Mouse (Mus musculus): Measurements from ENCODE around the gene Elmo1. TPM values are rescaled to one million over a fixed set of nuclear protein-coding genes. Genes with fewer than 3 reads are reported as not detected.

Elmo1 gene
- total and polyA plus RNA-seq, 3 experiments, result 5.2 to 7.6 TPM; not detected in 1

- H3K79me2 ChIP-seq (ENCODE audit: control insufficient read depth, insufficient read depth, low read length, poor library complexity), result no peaks in the 10 kb centered on the region
- H3K36me3 ChIP-seq (ENCODE audit: control insufficient read depth in 1 of 2, insufficient read depth in 2 of 2, low read length in 2 of 2), result no peaks in the 10 kb centered on the region
- H3K27me3 ChIP-seq (ENCODE audit: control insufficient read depth in 1 of 2, insufficient read depth in 2 of 2, low read length in 2 of 2), result no peaks in the 10 kb centered on the region
- no peak overlapping the region for H3K4me3 ChIP-seq (ENCODE audit: control insufficient read depth in 1 of 2, insufficient read depth in 1 of 2, low read depth in 2 of 2, low read length in 2 of 2)
- H3K4me1 ChIP-seq (ENCODE audit: control insufficient read depth in 1 of 2, insufficient read depth in 2 of 2, low read length in 2 of 2), result no peaks in the 10 kb centered on the region
- no peak overlapping the region for H3K9ac ChIP-seq (ENCODE audit: control insufficient read depth, low read depth, low read length, poor library complexity, severe bottlenecking)
- H3K27ac ChIP-seq (ENCODE audit: control insufficient read depth, low read depth, low read length), result no peak overlapping the region
- no peak for DNase-seq (ENCODE audit: low read depth, low spot score)
- no peak for TF ChIP-seq TAL1 (IDR thresholded peaks at IDR 0.05; ENCODE audit: low read length)
- H3K9me3 ChIP-seq (replicated peaks; ENCODE audit: insufficient read depth, low read length), result no peaks in the 10 kb centered on the region
Observed at GRCm38 (mm10) chr13:20072994-20073393, 17.4 kb upstream of the Elmo1 start.

DNA sequence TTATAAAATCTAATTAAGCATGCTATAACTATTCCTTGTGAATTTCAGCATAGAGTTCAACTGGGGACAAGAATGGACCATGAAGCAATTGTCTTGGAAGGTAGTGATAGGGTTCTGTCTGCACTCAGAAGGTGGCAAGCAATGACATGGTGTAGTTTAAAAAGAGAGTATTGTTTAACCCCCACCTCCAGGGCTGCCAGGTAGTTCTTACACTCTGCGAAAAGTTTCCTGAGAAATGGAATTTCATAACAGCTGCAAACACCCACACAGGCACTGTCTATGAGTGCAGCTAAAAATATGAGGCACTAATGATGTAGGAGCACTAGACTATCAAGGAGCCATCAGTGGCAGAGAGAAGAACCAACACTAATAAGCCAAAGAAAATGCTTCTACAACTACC, 13.9 kb upstream of the Elmo1 start:
- no peak overlapping the region for H3K27ac ChIP-seq (ENCODE audit: control insufficient read depth, low read depth, low read length)
- no peak overlapping the region for H3K9ac ChIP-seq (ENCODE audit: control insufficient read depth, low read depth, low read length, poor library complexity, severe bottlenecking)
- no peaks in the 10 kb centered on the region for H3K79me2 ChIP-seq (ENCODE audit: control insufficient read depth, insufficient read depth, low read length, poor library complexity)
- H3K4me1 ChIP-seq (ENCODE audit: control insufficient read depth in 1 of 2, insufficient read depth in 2 of 2, low read length in 2 of 2), result no peaks in the 10 kb centered on the region
- DNase-seq (ENCODE audit: low read depth, low spot score), result no peak
- no peak overlapping the region for H3K4me3 ChIP-seq (ENCODE audit: control insufficient read depth in 1 of 2, insufficient read depth in 1 of 2, low read depth in 2 of 2, low read length in 2 of 2)
- no peaks in the 10 kb centered on the region for H3K36me3 ChIP-seq (ENCODE audit: control insufficient read depth in 1 of 2, insufficient read depth in 2 of 2, low read length in 2 of 2)
- TF ChIP-seq TBP (IDR thresholded peaks at IDR 0.05; ENCODE audit: low read depth, low read length), result no peak
- TF ChIP-seq USF2 (IDR thresholded peaks at IDR 0.05; ENCODE audit: borderline replicate concordance in 1 of 2, insufficient read depth in 1 of 2, low read depth in 1 of 2, low read length in 2 of 2), result no peak
- TF ChIP-seq ELF1 (IDR thresholded peaks at IDR 0.05; ENCODE audit: low read depth, low read length), result no peak
- TF ChIP-seq E2F4 (IDR thresholded peaks at IDR 0.05; ENCODE audit: borderline replicate concordance, low read depth, low read length), result no peak
- no peak for TF ChIP-seq RCOR1 (IDR thresholded peaks at IDR 0.05; ENCODE audit: low read depth, low read length)
- TF ChIP-seq CHD2 (IDR thresholded peaks at IDR 0.05; ENCODE audit: low read length), result no peak
- TF ChIP-seq TAL1 (IDR thresholded peaks at IDR 0.05; ENCODE audit: low read length), result no peak
- no peak for TF ChIP-seq JUND (IDR thresholded peaks at IDR 0.05; ENCODE audit: low read depth, low read length)
- no peak for TF ChIP-seq NELFE (IDR thresholded peaks at IDR 0.05; ENCODE audit: low read depth, low read length)
- no peaks in the 10 kb centered on the region for H3K9me3 ChIP-seq (replicated peaks; ENCODE audit: insufficient read depth, low read length)
- no peaks in the 10 kb centered on the region for H3K27me3 ChIP-seq (ENCODE audit: control insufficient read depth in 1 of 2, insufficient read depth in 2 of 2, low read length in 2 of 2)

- TF ChIP-seq SMC3 (IDR thresholded peaks at IDR 0.05; ENCODE audit: low read depth, low read length), result no peak
- TF ChIP-seq CHD1 (IDR thresholded peaks at IDR 0.05; ENCODE audit: low read depth, low read length), result no peak
- no peak for TF ChIP-seq ETS1 (IDR thresholded peaks at IDR 0.05; ENCODE audit: low read depth, low read length)
- TF ChIP-seq ZNF384 (IDR thresholded peaks at IDR 0.05; ENCODE audit: low read depth, low read length), result no peak
- TF ChIP-seq USF2 (IDR thresholded peaks at IDR 0.05; ENCODE audit: borderline replicate concordance in 1 of 2, insufficient read depth in 1 of 2, low read depth in 1 of 2, low read length in 2 of 2), result no peak
- no peak for TF ChIP-seq MYB (IDR thresholded peaks at IDR 0.05; ENCODE audit: low read depth, low read length)
- TF ChIP-seq USF1 (IDR thresholded peaks at IDR 0.05; ENCODE audit: low read depth, low read length), result no peak
- no peak for TF ChIP-seq RAD21 (IDR thresholded peaks at IDR 0.05; ENCODE audit: low read depth, low read length)
- no peak for TF ChIP-seq ZC3H11A (IDR thresholded peaks at IDR 0.05; ENCODE audit: low read depth, low read length)
- no peak for TF ChIP-seq GATA1 (IDR thresholded peaks at IDR 0.05; ENCODE audit: low read depth, low read length)
- no peak for TF ChIP-seq UBTF (IDR thresholded peaks at IDR 0.05; ENCODE audit: borderline replicate concordance, insufficient read depth, low read depth, low read length)
- TF ChIP-seq ELF1 (IDR thresholded peaks at IDR 0.05; ENCODE audit: low read depth, low read length), result no peak
- TF ChIP-seq POLR2AphosphoS2 (IDR thresholded peaks at IDR 0.05; ENCODE audit: low read length), result no peak
- TF ChIP-seq TBP (IDR thresholded peaks at IDR 0.05; ENCODE audit: low read depth, low read length), result no peak
- TF ChIP-seq NELFE (IDR thresholded peaks at IDR 0.05; ENCODE audit: low read depth, low read length), result no peak
- Histone ChIP-seq H3K27me3 (ENCODE audit: control insufficient read depth in 1 of 2, insufficient read depth in 2 of 2, low read length in 2 of 2) (no peaks in the 10 kb centered on the region), H3K27ac (ENCODE audit: control insufficient read depth, low read depth, low read length) (no peak overlapping the region), H3K36me3 (ENCODE audit: control insufficient read depth in 1 of 2, insufficient read depth in 2 of 2, low read length in 2 of 2) (no peaks in the 10 kb centered on the region), H3K4me3 (ENCODE audit: control insufficient read depth in 1 of 2, insufficient read depth in 1 of 2, low read depth in 2 of 2, low read length in 2 of 2) (no peak overlapping the region), H3K79me2 (ENCODE audit: control insufficient read depth, insufficient read depth, low read length, poor library complexity) (no peaks in the 10 kb centered on the region), H3K9ac (ENCODE audit: control insufficient read depth, low read depth, low read length, poor library complexity, severe bottlenecking) (no peak overlapping the region), H3K9me3 (replicated peaks; ENCODE audit: insufficient read depth, low read length) (no peaks in the 10 kb centered on the region), H3K4me1 (ENCODE audit: control insufficient read depth in 1 of 2, insufficient read depth in 2 of 2, low read length in 2 of 2) (no peaks in the 10 kb centered on the region)
- no peak for DNase-seq (ENCODE audit: low read depth, low spot score)
Observed at GRCm38 (mm10) chr13:20077237-20077636, 13.2 kb upstream of the Elmo1 start.
